Mouse (Mus musculus) midbrain, embryonic 15.5 days (tissue): ENCODE measurements around the gene Clasp2. TPM values are rescaled to one million over a fixed set of nuclear protein-coding genes. Genes with fewer than 3 reads are reported as not detected.

Source experiments
- ATAC-seq: fragments of 200-750 bp; cut with Nextera tagmentation; replicated peaks from 2 replicates; pipeline ENCODE4 v1.8.0; 2017; ENCODE audit warnings: moderate TSS enrichment
- H3K27ac ChIP-seq: fragments of 300-500 bp; sonication (generic); 2 replicates; pipeline ENCODE4 v1.5.1; 2015; ENCODE audit warnings: mild to moderate bottlenecking, inconsistent platforms
- H3K27me3 ChIP-seq: fragments of 300-500 bp; sonication (generic); replicated peaks from 2 replicates; pipeline ENCODE4 v1.6.1; 2015; ENCODE audit warnings: inconsistent platforms
- H3K36me3 ChIP-seq: fragments of 300-500 bp; sonication (generic); replicated peaks from 2 replicates; pipeline ENCODE4 v1.6.1; 2015; ENCODE audit warnings: inconsistent platforms
- H3K4me1 ChIP-seq: fragments of 300-500 bp; sonication (generic); 2 replicates; pipeline ENCODE4 v1.6.1; 2015; ENCODE audit warnings: inconsistent platforms
- H3K4me2 ChIP-seq: fragments of 300-500 bp; sonication (generic); 2 replicates; pipeline ENCODE4 v1.6.1; 2015; ENCODE audit warnings: inconsistent platforms, mild to moderate bottlenecking, moderate library complexity
- H3K4me3 ChIP-seq: fragments of 300-500 bp; sonication (generic); 2 replicates; pipeline ENCODE4 v1.5.1; 2015; ENCODE audit warnings: mild to moderate bottlenecking, inconsistent platforms
- H3K9ac ChIP-seq: fragments of 300-500 bp; sonication (generic); 2 replicates; pipeline ENCODE4 v1.6.1; 2015; ENCODE audit warnings: mild to moderate bottlenecking, inconsistent platforms
- H3K9me3 ChIP-seq: fragments of 300-500 bp; sonication (generic); 2 replicates; pipeline ENCODE4 v1.6.1; 2016; ENCODE audit warnings: inconsistent platforms
- WGBS: fragments of 180-500 bp; shearing (Covaris S2); methylation state at CpG from one replicate; pipeline ENCODE4 v1.1.7; 2015; ENCODE audit warnings: mixed read lengths; 5-methylcytosine and 5-hydroxymethylcytosine counted together
- polyA plus RNA-seq: library from polyadenylated mRNA; unstranded; fragments of >200 nt; fragmentation: Nextera tagmentation; extraction: Ambion mirVana; gene quantifications from 2 replicates; pipeline ENCODE4 v1.2.1, GENCODE M21; 2015

The Clasp2 gene
- polyA plus RNA-seq, 1 experiment from 2014 or later = 143 TPM

- 100% methylated on average over 1 of the region's 1 CpGs for WGBS
- no peak for ATAC-seq
- H3K4me2 ChIP-seq = no peak overlapping the region
- H3K27me3 ChIP-seq = no peaks in the 10 kb centered on the region
- H3K4me3 ChIP-seq = no peak overlapping the region
- peaks cover 24% of the 10 kb centered on the region; the same call in 1 of the 2 replicates for H3K36me3 ChIP-seq
- H3K27ac ChIP-seq = no peak overlapping the region
- no peak overlapping the region for H3K9ac ChIP-seq
- no peaks in the 10 kb centered on the region for H3K4me1 ChIP-seq
- H3K9me3 ChIP-seq = no peaks in the 10 kb centered on the region
Observed at GRCm38 (mm10) chr9:113947216-113947615, 205.9 kb downstream of the Clasp2 start.

GRCm38 (mm10) chr9:113957777-113958176, 216.5 kb downstream of the Clasp2 start:
- Histone ChIP-seq H3K9ac (no peak overlapping the region), H3K4me2 (no peak overlapping the region), H3K27me3 (no peaks in the 10 kb centered on the region), H3K36me3 (peaks cover 34% of the 10 kb centered on the region), H3K27ac (no peak overlapping the region), H3K9me3 (no peaks in the 10 kb centered on the region), H3K4me1 (no peaks in the 10 kb centered on the region), H3K4me3 (no peak overlapping the region)
- 93% methylated on average over 4 of the region's 4 CpGs for WGBS
- no peak for ATAC-seq

GRCm38 (mm10) chr9:113963718-113964117, 222.4 kb downstream of the Clasp2 start:
- Histone ChIP-seq H3K4me2 (no peak overlapping the region), H3K4me1 (no peaks in the 10 kb centered on the region), H3K36me3 (peaks cover 56% of the 10 kb centered on the region), H3K9me3 (no peaks in the 10 kb centered on the region), H3K27me3 (no peaks in the 10 kb centered on the region), H3K4me3 (no peak overlapping the region), H3K27ac (no peak overlapping the region), H3K9ac (no peak overlapping the region)
- no peak for ATAC-seq

DNA sequence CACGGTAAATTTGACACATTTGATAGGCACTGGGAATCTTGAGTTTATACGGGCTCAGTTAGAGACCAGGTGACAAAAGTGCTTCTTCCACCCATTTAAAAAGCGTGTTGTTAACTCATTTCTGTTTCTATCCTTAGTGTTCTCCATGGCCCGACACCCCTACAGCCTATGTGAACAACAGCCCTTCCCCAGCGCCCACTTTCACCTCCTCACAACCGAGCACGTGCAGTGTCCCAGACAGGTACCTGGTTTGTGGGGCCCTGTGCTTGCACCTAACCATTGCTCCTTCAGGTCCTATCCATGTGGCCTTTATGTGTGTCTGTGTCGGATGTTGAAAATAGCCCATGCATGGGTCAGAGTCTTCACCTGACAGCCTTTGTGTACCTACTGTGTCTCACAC, 223.1 kb downstream of the Clasp2 start:
- peaks cover 56% of the 10 kb centered on the region for H3K36me3 ChIP-seq

DNA sequence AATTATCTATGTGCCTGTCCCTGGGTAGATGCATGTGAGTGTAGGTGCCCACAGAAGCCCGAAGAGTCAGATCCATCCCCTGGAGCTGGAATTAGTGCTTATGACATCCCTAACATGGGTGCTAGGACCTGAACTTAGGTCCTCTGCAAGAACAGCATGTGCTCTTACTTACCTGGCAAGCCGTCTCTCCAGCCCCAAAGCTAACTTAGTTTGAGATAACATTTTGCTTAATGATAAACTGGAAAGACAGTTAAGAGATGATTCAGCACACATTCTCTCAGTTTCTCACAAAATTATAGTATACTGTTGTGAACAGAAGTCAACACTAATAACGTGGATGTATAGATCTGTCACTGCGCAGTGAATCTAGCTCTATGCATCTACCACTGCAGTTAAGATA, 225.6 kb downstream of the Clasp2 start:
- Histone ChIP-seq H3K4me3 (no peak overlapping the region), H3K27me3 (no peaks in the 10 kb centered on the region), H3K36me3 (peaks cover 55% of the 10 kb centered on the region), H3K9me3 (no peaks in the 10 kb centered on the region), H3K4me1 (no peaks in the 10 kb centered on the region), H3K27ac (no peak overlapping the region), H3K4me2 (no peak overlapping the region), H3K9ac (no peak overlapping the region)
- 95% methylated on average over 4 of the region's 4 CpGs for WGBS
- ATAC-seq = no peak

More for the DNA sequence above, 223.1 kb downstream of the Clasp2 start:
- no peak for ATAC-seq
- Histone ChIP-seq H3K27ac (no peak overlapping the region), H3K27me3 (no peaks in the 10 kb centered on the region), H3K4me1 (no peaks in the 10 kb centered on the region), H3K4me3 (no peak overlapping the region), H3K9ac (no peak overlapping the region), H3K9me3 (no peaks in the 10 kb centered on the region), H3K4me2 (no peak overlapping the region)
- WGBS = 96% methylated on average over 8 of the region's 8 CpGs

DNA sequence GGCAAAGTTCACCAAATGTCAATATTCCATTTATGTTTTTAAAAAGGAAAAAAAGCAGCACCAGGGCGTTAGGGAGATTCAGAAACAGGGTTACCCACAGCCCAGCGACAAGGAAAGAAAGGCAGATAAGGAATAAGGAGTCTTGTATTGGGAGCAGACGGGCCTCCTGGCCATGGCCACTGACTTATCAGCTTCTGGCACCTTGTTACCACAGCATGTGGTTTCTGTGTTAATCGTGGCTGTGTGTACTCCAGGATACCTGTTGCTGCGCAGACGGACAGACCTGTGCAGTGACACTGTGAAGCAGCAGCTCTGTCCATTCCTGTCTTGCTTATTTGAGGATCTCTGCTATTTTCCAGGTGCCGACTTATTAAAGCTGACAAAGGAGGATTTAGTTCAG, 227.7 kb downstream of the Clasp2 start:
- no peaks in the 10 kb centered on the region for H3K4me1 ChIP-seq
- peaks cover 51% of the 10 kb centered on the region for H3K36me3 ChIP-seq
- no peak overlapping the region for H3K4me3 ChIP-seq
- no peak overlapping the region for H3K9ac ChIP-seq
- 92% methylated on average over 7 of the region's 7 CpGs for WGBS
- ATAC-seq = no peak
- H3K27ac ChIP-seq = no peak overlapping the region
- H3K27me3 ChIP-seq = no peaks in the 10 kb centered on the region
- no peak overlapping the region for H3K4me2 ChIP-seq
- H3K9me3 ChIP-seq = no peaks in the 10 kb centered on the region

Other genes starting within 250 kb of the Clasp2 start
- gene Pdcd6ip, start 33.2 kb upstream of the Clasp2 start, polyA plus RNA-seq = 34.8 and 36.8 TPM in 2 replicates
- 33.1 and 34.2 TPM in 2 replicates for gene Ubp1, start 189.5 kb downstream of the Clasp2 start, polyA plus RNA-seq